Mouse (Mus musculus): ENCODE measurements around the gene Yif1a.

- TF ChIP-seq EP300 (optimal IDR thresholded peaks at IDR 0.05) (no peak), CTCF (IDR thresholded peaks at IDR 0.05; ENCODE audit: low read depth) (no peak)
Observed at GRCm38 (mm10) chr19:5051031-5051430, 37.3 kb upstream of the Yif1a start.
